Mouse (Mus musculus): ENCODE measurements around the gene Elmsan1.

The Elmsan1 gene

DNA sequence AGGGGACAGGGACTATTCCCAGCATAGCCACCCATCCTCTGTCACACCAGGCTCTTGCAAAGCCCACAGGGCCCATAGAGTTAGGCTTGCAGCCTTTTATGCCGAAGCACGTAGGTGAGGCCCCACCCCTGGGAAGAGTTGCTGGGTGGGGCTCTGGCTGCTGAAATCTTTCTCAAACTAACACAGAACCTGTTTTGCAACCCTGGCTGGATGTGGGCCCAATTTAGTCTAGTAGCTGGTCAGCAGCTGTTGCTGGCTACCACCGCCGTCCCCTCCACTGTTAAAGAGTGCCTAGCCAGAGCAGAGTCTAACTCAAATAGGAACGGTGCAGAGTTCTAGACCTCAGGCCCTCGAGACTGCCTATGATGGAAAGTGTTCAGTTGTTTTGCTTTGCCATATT lies 43.8 kb downstream of the Elmsan1 start:
- DNase-seq (ENCODE audit: low read depth), result peak; percentile 78

DNA sequence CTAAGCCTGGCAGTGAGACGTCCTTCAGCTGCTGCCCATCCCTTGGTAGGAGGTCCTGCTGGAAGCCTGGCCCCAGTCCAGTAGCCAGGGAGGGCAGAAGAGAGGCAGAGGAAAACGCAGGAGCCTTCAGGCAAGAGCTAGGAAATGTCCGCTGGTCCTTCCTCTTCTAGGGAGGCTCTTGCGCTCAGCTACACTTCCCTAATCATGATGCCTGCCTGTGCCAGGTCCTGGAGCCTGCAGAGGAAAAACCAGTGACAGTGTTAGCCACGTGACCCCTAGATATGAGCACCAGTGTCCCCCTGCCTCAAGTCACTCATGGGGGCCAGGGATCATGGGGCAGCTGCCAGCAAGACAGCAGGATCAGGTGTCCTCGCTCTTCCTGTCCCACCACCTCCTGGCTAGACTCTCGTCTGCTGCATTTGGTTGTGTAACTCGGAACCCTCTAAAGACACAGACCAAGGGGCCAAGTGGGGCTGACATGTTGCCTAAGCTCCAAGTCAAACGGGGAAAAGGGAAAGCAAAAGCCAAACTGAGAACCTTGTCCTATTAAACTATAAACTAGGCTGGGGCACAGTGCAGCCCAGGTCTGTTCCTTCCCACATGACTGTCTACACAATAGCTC lies 44.4 kb downstream of the Elmsan1 start:
- peak; percentile 52 for DNase-seq (ENCODE audit: low read depth)

DNA sequence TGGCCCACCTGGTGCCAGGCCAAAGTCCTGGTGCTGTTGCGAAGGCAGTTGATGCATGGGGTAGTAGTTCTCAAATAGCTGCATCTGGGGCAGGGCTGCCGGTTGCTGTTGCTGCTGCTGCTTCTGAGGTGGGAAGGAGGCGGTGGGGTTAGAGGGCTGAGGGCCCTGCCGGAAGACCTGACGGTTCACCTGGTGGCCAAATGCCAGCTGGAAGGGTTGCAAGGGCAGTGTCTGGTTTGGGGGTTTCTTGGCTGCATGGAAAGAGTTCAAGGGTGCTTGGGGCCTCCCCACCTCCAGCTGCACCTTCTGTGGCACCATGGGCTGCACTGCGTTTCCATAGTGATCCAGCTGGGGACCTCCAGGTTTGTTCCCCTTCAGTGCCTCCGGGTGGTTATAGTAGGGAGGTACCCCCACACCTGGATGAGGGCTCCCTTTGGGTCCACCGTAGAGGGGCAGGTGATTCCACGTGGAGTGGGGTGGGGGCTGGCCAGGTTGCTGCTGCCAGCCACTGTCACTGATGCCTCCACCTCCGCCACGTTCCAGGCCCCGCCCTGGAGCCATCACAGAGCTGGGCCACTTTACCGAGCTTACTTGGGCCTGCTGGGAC lies 45.3 kb downstream of the Elmsan1 start:
- no peak for DNase-seq (ENCODE audit: low read depth)

DNA sequence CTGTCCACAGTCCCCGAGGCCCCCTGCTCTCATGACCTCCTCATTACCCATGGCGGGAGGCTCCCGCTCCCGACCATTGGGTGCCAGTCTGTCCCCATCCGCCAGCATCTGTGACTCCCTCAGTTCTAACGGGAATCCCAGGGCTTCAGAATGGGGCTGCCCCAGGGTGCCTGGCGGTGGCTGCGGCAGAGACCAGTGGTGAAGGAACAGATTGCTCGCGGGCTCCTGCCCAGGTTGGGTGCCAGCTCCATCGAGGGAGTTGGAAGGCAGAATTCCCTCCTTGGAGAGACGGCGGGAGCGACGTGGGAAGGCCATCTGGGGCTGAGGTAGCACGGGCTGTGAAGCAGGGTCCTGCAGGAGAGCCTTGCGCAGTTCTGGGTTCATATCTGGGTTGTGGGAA lies 45.8 kb downstream of the Elmsan1 start:
- DNase-seq (ENCODE audit: low read depth), result no peak

DNA sequence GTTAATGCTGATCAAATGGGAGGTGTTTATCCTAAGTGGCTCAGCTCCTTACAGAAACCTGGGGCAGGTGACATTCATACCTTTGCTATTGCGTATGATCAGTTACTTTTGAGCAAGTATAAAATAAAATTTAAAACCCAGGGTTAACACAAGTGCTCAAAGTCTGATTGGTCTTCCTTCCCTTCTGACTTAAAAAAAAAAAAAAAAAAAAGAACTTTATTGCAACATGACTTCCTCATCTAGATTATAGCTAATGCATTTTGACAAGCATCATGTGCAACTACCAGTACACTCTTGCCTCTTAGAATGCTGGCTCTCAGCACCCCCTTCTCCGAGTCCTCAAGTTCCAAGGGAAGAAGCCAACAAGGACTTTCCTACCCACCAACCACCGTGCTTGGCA lies 46.5 kb downstream of the Elmsan1 start:
- DNase-seq (ENCODE audit: low read depth), result no peak

DNA sequence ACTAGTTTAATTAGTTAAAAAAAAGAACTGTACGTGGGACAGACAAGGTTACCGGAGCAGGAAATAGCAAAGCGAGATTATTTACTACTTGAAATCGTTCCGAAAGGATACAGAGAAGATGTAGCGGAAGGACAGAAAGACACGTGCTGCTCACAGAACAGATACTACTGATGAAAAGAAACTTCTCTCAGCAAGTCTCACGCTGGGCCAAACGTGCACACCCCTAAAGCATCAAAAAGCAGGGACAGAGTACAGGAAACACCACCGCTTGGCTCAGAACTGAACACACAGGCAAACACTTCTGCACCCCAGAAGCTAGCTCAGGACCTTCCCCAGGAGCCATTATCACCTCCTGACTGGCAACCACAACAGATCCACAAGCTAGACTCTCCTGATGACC lies 48.1 kb downstream of the Elmsan1 start:
- DNase-seq (ENCODE audit: low read depth), result no peak

DNA sequence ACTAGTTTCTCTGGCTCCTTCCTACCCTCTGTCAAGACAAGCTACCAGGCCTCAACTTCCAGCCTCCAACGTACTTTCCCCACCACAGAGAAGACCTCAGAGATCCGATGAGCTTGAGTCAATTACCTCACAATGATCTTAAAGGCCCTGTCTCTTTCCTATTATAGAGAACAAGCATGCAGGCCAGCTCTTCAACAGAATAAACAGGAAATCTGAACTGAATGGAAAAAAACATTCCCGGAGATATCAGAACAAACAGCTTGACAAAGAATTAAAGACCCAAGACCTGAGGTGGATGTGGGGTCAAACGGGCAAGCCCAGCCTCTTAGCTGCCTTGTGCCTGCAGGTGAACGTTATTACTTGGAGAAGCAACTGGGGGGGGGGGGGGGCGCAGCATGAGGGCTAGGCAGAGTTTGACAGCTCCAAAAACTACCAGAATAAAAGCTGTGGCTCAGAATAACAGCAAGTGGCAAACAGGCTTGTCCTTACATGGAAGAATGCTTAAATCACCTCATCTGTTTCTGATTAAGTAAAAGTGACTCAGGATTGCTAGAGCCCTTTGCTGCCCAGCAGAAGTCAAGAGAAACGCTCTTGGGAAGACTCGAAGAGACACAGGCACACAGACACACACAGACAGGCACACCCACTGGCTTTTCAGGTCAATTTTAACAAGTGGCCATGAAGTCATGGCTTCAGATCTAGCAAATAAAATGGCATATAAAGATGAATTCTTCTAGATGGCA lies 52.9 kb downstream of the Elmsan1 start:
- DNase-seq (ENCODE audit: low read depth), result no peak

DNA sequence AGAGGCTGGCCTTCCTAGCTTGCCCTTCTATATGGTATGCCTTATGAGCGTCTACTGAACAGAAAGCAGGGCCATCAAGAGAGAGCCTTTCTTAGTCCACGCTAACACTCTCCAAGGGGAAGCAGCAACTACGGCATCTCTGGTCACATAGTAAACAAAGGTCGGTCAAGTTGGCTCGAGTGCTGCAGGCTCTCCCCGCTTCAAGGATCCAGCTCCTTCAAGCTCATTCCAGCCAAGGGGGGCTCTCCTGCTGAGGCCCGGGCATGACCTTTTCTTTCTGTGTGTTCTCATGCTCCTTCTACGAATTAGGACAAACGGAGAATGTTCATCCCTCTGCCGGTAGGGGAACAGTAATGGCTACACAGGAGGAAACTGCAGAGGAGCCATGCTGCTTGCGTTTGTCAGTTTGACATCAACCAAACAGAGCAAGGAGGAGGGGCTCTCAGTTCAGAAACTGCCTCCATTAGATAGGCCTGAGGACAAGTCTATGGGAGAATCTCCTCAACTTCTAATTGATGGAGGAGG lies 55.0 kb downstream of the Elmsan1 start:
- DNase-seq (ENCODE audit: low read depth), result no peak

DNA sequence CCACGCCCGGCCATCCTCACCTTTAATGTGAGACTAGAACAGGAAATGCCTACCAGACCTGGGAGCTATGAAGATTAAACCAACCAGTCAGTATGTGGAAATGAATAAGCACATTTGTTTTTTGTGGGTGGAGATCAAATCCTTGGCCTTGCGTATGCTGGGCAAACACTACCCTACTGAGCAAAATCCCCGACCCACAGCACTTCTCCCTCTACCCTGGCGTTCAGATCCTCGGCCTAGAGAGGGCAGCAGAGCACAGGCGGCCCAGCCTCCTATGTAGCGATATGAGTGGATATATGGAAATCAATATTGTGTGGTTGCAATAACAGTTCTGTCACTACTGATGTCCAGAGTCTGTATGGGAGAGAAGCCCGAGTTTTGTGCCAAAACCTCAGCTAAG lies 55.5 kb downstream of the Elmsan1 start:
- DNase-seq (ENCODE audit: low read depth), result peak; percentile 81

DNA sequence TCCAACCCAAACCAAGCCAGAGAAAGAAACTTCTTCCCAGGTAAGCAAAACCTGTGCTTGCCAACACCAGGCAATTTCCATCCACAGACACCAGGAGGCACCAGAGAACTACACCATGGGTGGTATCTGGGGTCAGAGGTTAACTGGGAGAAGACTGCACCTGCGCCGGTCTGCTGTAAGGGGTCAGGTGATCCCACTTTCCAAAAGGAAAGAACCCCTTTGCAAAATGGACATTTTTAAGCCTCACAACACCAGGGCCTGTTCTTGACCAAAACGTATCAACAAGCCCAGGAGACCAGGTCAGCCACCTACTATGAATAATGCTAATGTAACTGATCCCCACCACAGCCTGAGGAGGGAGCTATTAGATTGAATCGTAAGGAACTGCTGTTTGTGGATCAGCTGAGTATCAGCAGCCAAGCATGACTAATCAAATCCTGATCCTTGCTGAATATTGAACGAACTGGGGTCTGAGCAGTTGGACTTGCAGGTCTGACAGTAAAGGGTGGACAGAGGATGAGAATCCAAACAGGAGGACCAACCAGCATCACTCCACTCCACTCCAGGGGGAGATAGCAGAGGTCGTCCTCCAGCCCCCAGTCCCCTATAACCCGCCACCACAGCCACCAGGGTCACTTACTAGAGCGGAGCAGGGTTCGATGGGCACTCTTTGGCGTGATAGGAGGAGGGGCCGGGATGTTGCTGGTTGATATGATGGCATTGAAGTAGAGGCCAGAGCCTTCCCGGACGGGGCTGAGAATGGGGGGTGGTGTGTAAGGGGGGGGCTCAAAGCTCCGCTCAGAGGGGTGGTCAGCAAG lies 56.9 kb downstream of the Elmsan1 start:
- DNase-seq (ENCODE audit: low read depth), result peak; percentile 74

DNA sequence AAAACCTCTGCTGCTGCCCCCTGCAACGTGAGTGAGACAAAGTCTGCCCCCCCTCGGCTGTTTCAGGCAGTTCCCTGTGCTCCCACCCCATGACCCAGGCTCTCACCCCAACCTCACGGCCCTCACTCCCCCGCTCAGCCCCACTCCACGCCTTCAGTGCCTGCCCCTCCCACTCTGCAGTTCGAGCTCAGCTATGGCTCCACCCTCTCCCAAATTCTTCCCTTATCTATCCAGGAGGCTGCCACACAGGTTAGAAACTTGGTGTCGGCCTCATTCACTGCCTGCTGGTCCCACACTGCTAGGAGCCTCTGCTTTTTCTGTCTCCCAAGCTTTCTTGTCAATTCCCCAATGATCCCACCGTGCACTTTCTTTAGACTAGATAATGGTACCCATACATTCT lies 57.6 kb downstream of the Elmsan1 start:
- no peak for DNase-seq (ENCODE audit: low read depth)

DNA sequence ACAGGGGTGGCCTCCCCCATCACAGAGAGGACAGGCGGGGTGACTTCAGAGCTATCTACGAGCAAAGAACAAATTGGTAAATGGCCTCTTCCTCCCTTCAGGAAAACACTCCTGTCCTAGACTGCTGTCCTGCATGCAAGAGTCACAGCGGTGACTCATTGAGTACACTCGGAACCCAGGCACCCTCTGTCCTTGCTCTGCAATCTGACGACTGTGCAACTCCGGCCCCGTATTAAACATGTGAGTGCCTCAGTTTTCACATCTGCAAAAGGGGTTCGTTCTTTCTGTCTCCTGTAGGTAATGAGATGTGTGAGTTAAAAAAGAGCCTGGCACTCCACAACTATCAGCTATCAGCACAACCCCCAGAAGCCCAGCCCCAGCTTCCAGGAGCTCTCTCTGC lies 58.2 kb downstream of the Elmsan1 start:
- no peak for DNase-seq (ENCODE audit: low read depth)

DNA sequence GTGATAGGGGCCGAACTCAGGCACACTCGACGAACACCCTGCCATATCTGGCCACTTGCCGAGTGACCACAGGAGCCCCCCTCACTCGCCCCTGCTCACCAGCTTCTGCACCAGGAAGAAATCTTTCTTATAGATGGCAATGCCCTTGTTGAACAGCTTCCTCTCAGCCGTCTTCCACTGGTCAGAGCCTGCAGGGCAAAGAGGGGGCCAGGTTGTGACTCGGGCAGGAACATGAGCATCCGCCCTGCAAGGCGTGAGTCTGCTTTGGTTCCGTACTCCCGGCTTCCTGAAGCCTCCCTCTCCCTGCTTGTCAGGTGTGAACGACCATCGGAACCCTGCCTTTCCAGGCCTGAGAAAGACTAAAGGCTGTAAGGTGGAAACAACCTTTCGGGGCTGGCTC lies 60.5 kb downstream of the Elmsan1 start:
- DNase-seq (ENCODE audit: low read depth), result no peak

DNA sequence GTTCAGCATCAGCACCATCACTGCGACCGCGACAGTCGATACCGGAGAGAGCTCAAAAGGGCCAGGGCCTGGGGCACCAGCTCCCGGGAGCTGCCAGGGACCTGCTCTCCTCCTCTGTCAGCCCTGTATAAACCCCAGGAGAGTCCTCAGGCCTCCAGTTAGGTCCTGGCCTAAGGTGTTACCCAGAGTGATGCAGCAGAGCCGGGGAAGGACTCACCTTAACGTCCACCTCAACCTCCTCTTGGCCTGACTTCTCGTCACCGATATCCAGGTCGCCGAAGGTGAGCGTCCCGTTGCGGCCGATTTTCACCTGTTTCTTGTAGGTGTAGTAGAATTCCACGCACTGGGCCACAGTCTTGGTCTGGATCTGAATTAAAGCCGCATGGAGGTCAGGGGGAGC lies 62.5 kb downstream of the Elmsan1 start:
- DNase-seq (ENCODE audit: low read depth), result no peak

DNA sequence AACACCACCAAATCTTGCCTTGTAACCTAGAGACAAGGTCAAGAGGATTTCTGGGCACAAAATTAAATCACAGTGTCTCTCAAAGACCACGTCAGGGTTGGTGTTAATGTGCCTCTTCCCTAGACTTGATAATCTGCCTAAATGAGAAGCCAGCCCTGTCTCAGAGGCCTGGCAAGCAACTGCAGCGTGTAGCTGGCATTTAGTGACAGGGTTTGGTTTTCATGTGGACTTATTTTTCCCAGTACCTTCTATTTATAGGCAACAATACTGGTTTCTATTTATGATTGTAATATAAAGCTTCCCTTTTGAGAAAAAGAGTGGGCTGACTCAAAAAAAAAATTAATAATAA lies 63.2 kb downstream of the Elmsan1 start:
- DNase-seq (ENCODE audit: low read depth), result no peak

DNA sequence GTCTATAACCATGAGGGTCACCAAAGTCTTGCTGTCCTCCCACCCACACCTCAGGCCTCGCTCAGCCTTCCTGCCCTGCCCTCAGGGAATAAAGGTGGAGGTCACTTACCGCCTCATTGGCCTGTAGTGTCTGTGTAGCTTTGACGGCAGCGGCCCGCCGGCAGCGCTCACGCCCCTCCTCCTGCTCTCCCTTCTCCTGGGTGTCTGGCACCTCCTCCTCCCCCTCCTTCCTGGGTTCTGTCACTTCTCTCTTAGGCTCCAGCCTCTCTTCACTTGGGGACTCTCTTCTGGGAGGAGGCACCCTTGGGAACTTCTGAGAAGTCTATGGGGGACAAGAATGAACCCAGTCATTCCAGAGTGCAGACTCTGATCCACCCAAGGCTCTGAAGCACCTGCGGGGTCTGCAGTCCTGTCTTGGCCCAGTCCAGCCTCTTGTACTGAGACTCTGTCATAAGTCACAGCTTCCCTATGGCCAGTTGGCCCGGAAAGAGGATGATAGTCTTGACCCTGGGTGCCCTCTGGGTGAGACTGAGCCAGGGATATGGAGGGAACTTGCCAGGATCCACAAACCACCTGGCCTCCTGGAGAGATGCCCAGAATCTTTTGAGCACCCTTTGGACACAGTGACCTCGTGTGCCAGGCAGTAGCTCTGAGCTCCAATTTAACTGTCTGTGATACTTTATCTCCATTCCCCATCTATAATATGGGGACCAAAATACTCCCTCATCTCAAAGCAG lies 63.7 kb downstream of the Elmsan1 start:
- no peak for DNase-seq (ENCODE audit: low read depth)

DNA sequence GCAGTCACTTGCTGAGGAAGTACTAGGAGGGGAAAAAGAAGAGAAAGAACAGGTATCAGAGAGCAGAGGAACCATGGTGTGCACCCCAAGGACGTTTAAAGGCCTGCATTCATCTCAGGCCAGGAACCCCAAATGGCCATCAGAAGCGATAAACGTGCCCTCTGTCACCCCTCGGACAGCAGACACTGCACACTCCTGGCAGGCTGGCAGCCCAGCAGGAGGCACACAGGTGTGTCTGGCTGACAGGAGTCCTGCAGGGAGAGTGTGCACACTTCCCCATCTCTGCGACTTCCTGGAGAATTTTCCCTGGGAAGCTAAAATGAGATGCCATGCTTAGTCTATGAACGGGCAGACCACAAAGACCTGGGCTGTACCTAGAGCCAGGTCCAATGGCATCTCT lies 65.3 kb downstream of the Elmsan1 start:
- DNase-seq (ENCODE audit: low read depth), result no peak

DNA sequence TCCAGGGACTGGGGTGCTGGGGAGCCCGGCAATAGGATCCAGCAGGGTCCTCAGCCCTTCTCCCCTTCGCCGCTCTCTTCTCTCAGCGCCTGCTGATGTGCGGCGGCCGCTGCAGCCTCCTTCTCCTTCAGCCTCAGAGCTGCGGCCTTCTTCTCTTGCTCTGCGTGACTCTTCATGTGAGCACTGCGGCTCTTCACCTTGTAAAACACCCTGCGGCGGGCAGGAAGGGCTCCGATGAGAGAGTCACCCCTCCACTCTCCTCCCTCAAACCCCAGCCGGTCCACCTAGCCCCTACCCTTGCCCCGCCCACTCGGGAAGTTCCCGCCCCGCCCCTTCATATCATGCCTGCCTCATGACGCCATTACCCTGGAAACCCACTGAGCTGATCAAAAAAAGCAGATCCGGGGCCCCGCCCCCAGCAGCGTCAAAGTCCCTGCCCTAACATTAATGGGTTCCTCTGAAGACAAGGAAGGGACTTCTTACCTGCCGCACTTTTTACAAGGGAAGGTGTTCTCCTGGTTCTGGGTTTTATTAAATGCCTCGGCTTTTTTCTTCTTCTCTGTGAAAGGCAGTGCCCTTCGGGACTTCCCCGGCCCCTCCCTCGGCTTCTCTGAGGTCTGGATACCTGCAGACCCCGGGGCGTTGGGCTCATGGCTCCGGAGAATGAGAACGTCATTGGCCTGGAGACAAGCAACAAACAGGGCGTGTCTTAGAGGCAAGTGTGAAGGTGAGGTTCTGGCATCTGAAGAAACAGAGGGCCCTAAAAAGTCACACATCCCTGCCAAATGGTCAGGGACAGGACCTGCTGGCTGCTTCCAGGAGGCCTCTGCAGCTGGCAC lies 66.1 kb downstream of the Elmsan1 start:
- no peak for DNase-seq (ENCODE audit: low read depth)

DNA sequence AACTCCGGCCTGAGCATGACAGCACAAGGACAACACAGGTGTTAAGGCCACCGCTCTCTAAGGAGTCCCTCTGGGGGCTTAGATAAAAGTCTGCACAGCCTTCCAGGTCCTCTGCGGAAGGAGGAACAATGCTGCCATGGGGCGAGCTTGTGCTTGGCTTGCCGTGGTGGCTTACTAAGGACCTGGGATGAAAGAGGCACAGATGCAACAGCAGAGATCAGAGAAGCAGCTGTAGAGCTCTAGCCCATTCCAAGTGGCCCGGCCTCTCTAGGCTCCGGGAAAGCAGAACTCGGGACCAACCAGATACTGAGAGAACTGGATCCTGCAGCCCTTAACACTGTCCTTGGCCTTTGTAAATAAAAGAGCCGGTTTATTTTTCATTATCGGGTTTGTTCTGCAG lies 66.8 kb downstream of the Elmsan1 start:
- DNase-seq (ENCODE audit: low read depth), result no peak

DNA sequence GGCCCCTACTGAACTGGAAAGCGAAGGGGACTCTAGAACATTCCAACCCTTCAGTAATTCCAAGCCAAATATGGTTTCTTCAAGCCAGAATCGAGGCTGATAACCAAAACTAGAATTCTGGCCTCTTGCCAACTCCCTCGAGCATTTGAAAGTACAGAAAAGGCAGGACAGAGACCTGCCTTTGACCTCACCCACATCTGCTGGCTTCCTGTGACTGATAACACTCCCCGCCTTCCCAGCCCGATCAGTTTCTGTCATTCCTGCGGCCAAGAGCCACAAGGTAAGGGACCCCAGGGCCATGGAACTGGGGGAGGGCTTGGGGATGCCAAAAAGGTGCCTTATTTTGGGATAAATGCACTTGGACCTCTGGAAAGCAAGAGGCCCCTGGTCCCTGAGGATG lies 67.7 kb downstream of the Elmsan1 start:
- DNase-seq (ENCODE audit: low read depth), result peak; percentile 58

DNA sequence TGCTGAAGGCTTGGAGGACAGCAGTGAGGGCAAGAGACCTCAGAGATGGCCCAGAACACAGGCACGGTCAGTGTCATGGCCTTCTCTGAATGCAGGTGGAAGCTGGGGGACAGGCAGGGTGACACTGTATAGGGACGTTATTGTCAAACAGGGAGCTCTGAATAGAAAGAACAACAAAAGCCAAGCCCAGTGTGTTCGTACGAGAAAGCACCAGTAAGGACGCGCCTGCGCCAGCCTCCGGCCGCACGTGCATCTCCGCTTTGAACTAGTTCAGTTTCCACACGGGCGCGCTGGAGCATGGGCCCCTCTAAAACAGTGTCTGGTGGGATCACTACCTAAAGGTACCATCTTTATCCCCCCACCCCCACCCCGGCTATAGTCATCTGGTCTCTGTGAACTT lies 68.7 kb downstream of the Elmsan1 start:
- no peak for DNase-seq (ENCODE audit: low read depth)
